Mouse (Mus musculus): ENCODE data around the gene Hdhd3.

The Hdhd3 gene

DNA sequence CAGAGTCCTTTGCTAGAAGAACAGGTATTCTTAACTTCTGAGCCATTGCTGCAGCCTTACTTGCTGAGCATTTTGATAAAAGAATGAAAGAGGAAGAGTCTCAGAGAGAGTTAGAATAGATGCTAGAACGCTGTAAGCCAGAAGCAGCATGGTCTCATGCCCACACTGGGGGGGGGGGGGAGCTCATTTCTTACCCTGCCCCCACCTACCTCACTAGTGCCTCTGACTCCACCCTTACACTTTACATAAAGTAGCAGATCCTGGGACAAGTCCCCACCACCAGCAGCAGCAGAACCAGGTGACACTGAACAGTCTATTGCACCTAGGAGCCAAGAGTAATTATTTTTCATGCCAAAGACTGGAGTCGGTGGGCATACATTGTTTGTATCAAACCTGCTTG is 28.1 kb downstream of the Hdhd3 start:
- DNase-seq = no peak

- no peak for DNase-seq
Measured at GRCm38 (mm10) chr4:62472071-62472470, 31.2 kb downstream of the Hdhd3 start.

- peak; percentile 71 to 86 for DNase-seq
Measured at GRCm38 (mm10) chr4:62470598-62471051, 32.6 kb downstream of the Hdhd3 start, which contains the start of gene Wdr31. Gene Wdr31 (minus strand): TSS chr4:62470896.

GRCm38 (mm10) chr4:62468158-62468557 is 35.1 kb downstream of the Hdhd3 start:
- DNase-seq = no peak

GRCm38 (mm10) chr4:62463124-62463523 is 40.1 kb downstream of the Hdhd3 start:
- DNase-seq = peak; percentile 35 to 55

GRCm38 (mm10) chr4:62460348-62460747 is 42.9 kb downstream of the Hdhd3 start:
- DNase-seq = no peak

DNA sequence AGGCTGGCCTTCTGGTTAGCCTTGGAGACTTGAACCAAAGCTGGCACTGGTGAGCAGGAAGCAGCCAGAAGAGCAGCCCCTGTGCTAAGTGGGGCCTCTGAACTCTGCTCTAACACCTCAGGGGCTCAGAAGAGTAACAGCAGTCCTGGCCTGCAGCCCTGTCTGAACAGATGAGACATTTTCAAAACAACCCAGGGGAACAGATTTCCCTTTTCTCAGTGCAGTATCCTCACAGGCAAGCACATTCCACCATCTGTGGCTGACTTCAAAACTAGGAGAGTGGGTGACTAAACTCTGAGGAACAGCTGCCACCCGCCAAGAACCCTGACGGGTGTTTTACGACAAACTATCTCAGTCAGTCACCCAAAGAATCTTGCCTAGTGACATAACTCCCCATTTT is 44.2 kb downstream of the Hdhd3 start:
- DNase-seq = no peak

- peak; percentile 39 to 70 for DNase-seq
Measured at GRCm38 (mm10) chr4:62454995-62455394, 48.3 kb downstream of the Hdhd3 start.

Data from kidney, postnatal 36 days (tissue).